Mouse (Mus musculus) heart, adult 18-20 months (tissue): Measurements from ENCODE around the gene Cep41. TPM values are rescaled to one million over a fixed set of nuclear protein-coding genes. Genes with fewer than 3 reads are reported as not detected.

Experiments
- DNase-seq, 2 experiments: peaks; one replicate each; pipeline ENCODE4 v3.0.0; 2021 to 2022; ENCODE audit warnings: mixed read lengths in 1 of 2
- long read RNA-seq, 2 experiments: library from polyadenylated mRNA; stranded (forward); transcript quantifications; one replicate each; pipeline ENCODE4 v2.0.0; 2021
- total RNA-seq, 2 experiments: library from RNA; stranded (reverse); gene quantifications; 2 replicates each; pipeline ENCODE4 v1.2.3; 2021

Cep41 gene
- 1 to 10 TPM; 1.3 to 1.5 TPM for total RNA-seq
- long read RNA-seq, experiment 1, partial matches to known transcripts: 0 of 1 reads
- long read RNA-seq, experiment 1, other reads (novel, unspliced or antisense): 0 of 1 reads
- long read RNA-seq, experiment 2, partial matches to known transcripts: 0 of 1 reads
- long read RNA-seq, experiment 2, other reads (novel, unspliced or antisense): 0 of 1 reads

DNA sequence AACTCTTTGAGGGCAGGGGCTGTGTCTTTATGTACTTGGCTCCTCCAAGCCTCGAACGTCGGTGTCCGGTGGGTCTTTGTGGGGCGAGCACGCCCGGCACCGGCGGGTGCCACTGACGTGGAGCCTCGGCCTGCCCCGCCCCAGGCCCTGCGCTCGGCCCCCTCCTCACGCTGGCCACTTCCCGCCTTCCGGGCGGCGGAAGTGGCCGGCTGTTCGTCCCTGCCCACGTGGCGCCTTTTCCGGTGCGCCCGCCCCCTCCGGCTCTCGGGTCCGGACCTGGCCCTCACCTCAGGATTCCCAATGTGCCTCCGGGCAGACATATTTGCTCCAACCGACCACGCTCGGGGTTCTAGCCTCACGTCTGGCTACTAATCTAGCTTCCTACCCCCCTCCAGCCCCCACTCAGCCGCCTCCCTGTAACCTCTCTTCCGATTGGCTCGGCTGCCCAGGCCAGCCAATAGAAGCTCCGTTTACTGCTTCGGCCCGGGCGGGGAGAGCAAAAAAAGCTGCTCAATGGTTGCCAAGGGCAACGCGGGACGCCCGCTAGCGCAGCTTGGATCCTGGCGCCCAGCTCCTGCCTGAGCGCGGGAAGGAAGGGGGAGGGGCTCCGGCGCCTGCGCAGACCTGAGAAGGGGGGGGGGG, at the start of gene Cep41:
TSS of gene Cep41 (minus strand) at position 400 of the 642 bp plus-strand sequence.
- DNase-seq: peak; percentile 96 to 98

DNA sequence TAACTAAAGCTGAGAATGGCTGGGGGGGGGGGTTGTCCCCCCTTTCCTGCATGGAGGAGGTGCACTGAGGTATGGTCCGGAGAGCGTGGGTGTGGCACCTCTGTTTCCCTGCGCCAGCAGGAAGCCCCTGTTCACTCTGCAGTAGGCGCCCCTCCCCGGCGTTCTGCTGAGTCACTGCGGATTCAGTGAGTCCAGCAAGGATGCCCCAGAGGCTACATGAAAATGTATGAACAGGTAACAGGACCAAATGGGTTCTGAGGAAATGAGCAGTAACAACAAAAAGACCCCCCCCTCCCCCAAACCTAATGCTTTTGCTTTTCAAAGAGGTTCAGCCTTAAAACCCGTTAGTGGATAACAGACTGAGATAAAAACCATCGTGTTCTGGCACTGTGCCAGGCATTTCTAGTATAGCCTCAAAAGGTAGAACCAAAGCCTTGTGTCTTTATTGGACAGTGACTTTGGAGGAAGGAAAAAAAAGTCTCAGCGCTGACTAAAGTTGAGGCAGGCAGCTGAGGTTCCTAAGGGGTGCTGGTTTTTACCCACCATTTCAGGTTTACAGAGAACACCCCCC, 45.7 kb upstream of the Cep41 start:
- peak; percentile 23 to 39 for DNase-seq

DNA sequence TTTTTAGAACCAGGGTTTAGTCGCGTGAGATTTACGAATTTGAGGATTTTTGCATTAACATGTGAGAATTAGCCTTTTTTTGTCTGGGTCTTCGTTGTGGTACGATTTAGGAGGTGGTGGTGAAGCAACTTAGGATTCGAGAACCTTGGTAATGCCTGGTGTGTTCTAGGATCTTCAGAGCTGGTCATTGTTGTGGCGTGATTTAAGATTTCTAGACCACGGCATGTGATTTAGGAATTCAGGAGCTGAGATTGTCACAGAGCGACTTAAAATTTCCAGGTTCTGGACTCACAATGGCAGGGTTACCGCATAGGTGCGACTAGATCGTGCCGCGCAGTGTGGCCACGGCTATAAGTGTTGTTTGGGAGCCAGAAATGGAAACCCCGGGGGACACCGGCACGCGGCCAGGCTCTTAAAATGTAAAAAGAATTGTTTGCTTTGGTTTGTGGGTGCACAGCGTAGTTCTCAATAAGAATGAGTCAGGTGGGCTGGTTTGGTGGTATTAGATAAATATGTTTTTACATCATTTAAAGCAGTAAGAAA, 45.0 kb upstream of the Cep41 start:
- DNase-seq: peak in 1 of 2 experiments; percentile 26

DNA sequence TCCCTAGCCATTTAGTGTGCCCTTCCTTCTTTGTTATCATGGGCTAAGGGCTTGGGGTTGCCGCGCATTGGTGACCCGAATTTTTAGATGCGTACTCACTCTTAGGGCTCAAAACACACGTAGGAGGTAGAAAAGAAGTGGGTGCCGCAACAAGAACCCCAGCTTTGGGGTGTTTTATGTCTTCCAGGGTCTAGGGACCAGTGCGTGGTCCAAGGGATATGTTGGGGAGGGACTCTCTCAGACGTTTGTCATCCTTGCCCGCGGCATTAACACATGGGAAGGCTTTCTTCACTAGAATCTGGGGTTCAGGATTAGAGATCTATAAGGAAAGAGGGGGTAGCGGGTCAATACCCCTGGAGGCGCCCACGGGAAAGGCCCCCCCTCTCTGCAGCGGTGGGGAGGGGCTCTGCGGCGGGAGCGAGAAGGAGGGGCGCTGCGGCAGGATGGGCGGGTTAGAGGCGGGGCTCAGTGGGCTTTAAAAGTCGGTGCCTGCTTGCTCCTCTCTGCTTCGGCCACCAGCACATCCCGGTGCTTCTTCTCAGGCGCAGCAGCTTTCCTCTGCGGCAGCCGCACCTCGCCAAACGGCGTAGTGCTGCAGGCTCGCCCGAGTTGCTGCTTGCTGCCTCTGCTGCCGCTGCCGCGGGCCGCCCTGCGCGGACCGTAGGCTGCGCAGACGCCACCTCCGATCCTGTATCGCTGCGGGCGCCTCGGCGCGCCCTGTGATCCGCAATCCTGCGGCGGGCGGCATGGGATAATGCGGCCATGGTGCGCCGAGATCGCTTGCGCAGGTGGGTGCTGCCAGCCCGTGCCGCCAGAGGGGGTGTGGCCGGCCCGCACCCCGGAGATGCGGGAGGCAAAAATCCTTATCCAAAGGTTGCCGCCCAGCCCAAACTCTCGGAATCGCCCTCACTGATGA, 44.3 kb upstream of the Cep41 start:
- peak; percentile 79 to 81 for DNase-seq

DNA sequence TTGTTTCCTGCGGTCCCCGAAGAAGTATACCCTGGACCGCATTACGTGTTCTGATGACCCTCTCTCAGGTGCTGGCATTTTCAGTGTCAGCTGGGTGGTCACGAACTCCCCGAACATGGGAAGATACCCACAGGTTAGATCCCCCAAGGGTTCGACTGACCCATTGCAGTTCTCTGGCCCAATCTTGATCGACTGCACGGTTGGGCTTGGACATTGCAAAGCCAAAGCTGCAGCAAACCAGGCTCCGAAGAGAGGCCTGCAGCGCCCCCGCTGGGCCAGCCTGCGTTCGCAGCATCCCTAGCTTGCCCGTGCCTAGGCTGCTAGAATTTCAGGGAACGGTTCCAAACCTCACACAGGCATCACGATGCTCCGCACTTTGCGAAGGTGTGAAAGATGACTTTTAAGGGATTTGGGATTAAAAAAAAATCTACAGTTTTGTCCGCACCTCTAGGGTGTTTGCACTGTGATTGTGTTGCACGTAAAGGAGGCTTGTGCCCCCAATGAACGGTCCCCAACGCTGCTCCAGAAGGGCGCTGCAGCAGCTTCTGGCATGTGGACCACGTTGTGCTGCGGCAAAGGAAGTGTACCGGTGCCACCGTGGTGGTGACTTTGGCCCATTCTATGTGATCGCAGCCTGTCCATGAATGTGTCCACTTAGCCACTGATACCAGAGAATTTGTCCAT, 43.5 kb upstream of the Cep41 start:
- peak; percentile 72 to 75 for DNase-seq

DNA sequence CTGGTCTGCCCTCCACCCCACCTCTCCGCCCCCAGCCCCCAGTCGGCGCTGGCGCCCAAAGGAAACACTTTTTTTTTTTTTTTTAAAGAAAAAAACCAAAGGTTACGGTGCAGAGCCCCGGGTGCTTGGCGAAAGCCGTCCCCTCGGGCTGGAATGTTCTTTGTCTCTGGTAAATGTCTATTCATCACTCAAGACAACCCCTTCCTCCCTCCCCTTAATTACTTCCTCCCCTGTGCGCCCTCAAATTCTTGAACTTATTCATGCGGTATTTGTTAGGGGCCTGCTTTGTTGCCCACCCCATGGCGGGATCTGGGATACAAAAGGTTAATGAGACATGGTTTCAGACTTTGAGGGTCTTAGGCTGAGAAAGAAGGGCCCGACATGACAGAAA, 42.8 kb upstream of the Cep41 start:
- peak in 1 of 2 experiments; percentile 25 for DNase-seq

DNA sequence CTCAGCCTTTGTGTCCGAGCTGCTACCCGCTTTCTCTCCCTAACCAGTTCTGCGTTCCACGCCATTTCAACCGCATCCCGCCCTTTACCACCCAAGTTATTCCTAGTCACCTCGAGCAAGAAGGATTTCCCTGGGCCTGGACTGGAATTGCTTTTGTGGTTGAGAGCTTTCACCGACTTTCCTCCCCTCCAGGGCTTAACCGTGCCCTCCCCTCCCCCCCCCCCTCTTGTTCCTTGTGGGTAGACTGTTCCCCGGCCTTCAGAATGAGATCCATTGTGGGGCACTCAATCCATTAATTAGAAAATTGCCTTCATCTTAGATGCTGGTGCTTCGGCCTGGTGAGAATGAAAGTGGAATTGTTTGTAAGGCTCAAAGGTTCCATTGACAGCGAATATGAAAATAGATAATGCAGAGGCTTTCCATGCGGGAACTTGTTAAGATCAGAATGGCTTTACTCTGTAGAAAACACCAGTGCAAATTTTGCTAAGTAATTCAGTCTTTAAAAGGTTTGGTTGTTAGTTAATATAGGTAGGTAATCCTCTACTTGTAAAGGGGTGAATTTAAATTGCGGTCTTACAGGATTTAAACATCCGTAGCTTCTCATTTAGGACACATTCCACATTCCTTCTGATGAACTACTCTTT, 42.3 kb upstream of the Cep41 start:
- no peak for DNase-seq

DNA sequence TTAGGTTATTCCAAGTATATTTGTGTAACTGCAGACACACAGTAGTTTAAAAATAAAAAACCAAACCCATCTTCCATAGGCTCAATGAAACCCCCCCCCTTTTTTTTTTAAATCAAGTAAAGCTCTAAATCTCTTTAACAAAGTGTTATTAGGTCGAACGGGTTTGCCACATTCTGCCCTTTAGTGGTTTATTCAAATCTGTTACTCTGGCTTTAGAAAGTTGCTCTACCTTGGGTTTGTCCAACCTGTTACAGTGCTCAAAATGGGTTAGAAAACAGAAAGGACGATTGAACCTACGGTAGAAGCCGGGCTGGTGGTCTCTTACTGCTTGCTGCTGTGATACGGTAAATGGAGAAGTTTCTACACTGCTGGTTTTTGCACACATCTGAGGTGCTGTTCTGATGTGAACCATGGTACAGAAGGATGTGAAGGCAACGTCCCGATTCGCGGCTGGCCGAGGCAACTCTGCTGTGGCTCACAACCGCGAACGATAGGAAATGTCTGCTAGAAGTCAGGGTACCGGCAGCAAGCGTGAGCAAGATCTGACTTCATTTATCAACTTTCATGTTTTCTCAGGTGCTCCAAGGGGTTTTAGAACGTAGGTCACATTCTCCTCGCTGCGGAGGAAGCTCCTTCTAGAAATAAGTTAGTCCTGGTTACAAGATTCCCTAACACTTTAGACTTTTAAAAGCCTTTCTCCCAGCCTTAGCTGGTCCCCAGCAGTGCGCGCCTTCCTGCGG, 41.6 kb upstream of the Cep41 start:
- peak in 1 of 2 experiments; percentile 28 for DNase-seq

DNA sequence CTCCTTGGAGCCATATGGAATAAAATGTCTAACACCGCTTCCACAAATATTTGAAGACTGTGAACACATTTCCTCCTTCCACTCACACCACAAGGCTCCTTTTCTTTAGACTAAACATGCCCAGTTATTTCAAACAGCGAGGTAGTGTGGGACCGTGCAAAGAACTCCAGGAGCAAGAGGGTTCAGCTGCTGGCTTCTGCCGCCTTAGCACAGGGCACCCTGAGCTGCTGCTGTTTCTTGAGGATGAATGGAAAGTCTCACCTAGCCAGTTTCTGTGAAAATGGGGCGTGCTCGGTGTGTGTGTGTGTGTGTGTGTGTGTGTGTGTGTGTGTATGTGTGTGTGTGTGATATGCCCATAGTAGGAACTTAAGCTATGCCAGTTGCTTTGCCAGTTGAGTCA, 40.9 kb upstream of the Cep41 start:
- no peak for DNase-seq

DNA sequence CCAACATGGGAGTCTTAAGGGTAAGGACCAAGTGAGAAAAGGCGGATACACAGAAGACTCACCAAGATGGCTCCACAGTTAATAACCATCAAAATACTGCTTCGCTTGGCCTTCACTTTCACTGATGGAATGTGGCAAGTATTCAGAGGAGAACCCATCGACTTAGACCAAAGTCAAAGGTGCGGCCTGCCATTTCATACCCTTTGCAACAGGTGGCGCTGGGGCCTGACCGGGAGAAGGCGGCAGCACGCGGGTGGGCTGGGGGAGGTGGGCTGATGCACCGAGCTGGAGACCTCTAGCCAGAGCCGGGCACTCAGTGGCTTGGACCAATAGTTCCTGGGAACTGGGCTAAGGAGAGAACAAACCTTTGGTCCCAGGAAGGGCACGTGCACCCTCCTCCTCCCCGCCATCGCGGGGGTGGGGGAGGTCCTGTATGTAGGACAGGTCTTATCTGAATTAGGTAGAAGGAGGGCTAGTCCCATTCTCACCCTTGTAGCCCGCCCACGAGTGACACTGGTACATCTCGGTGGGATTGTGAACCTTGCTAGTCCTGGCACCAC, 39.1 kb upstream of the Cep41 start:
- DNase-seq: no peak

DNA sequence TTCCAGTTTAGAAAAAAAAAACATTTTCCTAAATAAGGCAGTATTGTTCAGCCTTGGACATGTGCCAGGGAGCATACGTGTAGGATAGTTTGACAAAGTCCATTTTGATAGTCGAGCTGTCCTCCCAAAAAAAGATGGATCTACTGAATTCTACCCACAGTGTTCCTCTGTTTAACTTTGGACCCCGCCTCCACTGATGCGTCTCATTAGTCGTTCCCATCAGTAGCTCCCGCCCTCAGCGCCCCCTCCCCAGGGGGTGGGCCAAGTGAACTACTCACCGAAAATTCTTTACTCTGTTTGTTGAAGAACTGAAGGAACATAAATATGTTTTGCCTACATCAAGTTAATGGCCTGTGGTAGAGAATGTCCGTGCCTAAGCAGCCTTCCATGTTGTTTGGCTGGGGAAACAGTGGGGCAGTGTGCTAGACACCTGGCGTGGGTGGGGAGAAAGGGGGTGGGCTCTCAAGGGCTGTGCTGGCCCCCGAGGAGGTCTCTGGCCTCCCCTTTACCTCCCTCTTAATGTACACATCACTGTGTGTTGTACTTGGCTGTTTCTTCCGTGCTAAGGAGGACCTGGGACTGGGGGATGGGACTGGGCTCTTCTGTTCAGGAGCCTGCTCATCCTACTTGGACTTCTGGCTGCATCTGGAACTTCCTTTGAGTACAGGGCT, 36.9 kb upstream of the Cep41 start:
- DNase-seq: no peak

DNA sequence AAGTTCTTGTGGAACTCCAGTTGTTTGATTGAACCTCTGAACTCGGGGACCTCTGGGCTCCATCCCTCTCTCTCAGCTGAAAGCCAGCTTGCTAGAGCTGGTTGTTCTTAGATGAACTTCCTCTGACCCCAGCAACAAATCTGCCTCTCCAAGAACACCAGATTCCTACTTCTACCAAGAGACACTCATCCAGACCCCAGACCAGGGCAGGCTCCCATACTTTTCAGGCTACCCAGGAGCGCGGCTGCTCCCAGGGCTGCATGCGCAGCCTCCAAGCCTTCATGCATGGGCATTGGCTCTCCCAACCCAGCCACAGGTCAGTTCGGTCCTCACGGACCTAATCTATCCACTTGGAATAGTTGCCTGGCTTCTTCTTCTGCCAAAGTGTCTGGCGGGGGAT, 29.8 kb upstream of the Cep41 start, which contains the start of gene Mest:
TSS of gene Mest (plus strand) at position 217 of the 400 bp plus-strand sequence.
- no peak for DNase-seq

DNA sequence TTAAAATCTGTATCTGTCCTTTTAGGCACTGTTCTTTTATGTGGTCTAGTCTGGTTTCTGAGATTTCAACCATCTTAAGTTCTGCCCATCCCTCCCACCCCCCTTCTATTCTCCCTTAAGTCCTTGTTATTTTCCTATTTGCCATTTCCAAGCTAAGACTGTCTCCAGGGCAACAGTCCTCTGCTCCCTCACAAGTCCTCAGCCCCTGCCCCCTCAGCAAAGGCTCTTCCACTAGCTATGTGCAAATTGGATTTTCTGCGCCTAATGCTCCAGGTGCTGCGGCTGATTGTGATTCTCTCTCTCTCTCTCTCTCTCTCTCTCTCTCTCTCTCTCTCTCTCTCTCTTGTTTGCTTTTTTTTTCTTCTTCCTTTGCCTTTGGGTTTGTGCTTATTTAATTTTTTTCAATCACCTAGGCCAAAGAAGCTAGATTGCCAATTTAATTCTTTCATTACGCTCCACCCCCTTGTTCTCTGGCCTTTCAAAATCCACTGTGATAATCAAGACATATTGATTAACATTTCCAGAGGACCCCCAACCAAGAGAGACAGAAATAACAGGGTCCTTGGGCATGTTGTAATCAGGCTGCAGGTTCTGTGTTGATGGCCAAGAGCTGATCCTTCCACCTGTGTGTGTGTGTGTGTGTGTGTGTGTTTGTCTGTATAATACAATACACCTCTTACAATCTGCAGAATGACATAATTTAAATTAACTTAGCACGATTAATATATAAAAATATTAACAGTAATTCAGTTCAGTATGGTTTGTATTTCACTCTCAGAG, 29.0 kb upstream of the Cep41 start:
- no peak for DNase-seq

DNA sequence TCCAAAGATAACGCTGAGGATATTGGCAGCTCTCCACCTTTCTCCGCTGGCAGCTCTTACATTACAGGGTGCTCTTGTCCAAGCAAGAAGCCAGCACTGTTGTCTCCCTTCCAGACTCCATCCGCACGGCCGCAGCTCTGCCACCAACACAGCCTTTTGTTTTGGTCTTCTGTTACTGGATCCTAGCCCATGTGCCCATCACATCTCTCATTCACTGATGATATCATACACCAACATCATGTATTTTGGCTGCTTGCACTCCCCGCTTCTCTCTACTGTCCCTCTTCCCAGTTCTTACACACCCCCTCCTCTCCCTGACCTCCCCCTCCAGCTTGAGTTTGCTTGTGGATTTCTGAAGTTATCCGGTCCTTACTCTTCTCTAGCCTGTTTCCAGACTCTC, 23.2 kb upstream of the Cep41 start:
- no peak for DNase-seq

DNA sequence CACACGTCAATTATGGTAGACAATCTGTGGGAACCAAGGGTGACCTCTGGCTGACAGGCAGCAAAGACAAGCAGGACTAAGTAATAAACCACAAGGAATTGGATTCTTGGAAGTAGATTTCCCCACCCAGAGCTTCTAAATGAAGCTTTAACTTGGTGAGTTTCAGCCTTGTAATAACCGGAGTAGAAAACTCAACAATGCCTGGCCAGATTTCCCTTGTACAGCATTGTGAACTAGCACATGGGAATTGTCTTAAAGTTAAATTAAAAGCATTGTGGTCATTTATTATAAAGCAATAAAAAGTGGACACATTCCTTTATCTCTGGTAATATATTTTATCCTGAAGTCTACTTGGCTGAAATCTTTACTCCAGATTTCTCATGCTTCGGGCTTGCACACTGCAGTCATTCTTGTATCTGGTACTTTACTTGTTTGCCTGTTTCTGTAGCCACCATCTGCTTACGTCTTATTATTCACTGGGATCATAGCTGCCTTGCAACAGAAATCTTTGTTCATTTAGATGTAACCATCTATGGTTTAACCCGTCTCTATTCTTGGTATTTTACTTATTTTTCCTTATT, 21.4 kb upstream of the Cep41 start:
- no peak for DNase-seq

DNA sequence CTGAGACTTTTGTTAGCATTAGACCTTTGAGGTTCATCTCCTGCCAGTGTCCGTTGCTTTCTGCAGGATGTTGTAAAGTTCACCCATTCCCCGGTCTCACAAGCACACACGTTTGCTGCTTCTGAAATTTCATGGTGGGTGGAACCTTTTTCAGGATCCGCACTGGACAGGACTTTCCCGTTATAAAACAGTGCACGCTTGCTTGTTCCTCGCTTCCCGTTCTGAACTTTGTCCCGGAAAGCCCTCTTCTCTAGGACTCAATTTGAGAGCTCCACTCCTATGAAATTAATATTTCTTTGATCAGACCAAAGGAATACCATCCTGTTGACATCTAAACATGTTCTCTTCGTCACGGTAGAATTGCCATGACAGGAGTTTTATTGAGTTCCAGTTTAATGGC, 20.3 kb upstream of the Cep41 start:
- no peak for DNase-seq

DNA sequence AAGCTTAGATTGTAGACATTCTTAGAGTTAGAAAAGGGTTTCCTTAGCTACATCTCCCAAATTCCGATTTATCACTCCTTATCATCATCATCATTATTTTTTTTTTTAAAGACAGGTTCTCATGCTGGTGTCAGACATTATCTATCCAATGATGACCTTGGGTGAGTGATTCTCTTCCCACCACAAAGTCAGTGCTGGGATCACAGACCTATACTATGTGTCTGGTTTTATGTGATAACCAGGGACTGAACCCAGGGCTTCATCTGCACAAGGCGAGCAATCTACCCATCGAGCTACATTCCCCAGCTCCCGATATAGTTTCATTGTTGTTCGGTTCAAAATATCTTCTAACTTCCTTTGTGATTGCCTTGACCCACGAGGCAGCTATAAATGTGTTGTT, 19.9 kb upstream of the Cep41 start:
- DNase-seq: no peak

DNA sequence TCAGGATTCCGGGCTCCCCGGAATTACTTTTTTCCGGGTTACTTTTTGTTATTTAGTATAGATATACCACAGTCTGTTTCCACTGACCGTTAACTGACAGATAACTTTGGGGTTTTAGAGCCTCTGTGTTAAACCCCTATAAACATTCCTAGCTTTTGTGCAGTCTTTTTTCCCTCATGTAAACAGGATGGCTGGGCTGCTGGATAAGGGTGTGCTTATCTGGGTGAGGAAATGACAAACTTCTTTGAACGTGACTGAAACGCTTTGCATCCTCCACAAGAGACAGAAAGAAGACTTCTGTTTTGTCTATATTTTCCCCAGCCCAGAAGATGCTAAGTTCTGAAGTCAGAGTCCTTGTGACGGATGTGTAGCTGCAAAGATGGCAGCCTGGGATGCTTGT, 18.9 kb upstream of the Cep41 start:
- DNase-seq: no peak
